Mouse (Mus musculus) heart, embryonic 15.5 days (tissue): ENCODE measurements around the gene Ephb1. TPM values are rescaled to one million over a fixed set of nuclear protein-coding genes. Genes with fewer than 3 reads are reported as not detected.

Source experiments
- ATAC-seq: fragments of 200-750 bp; cut with Nextera tagmentation; replicated peaks from 2 replicates; pipeline ENCODE4 v1.8.0; 2017; ENCODE audit warnings: low read depth, moderate TSS enrichment; ENCODE audit not compliant: insufficient number of reproducible peaks, insufficient read depth, low FRiP score
- H3K27ac ChIP-seq: fragments of 300-500 bp; sonication (generic); 2 replicates; pipeline ENCODE4 v1.5.1; 2015; ENCODE audit warnings: mild to moderate bottlenecking, inconsistent platforms
- H3K27me3 ChIP-seq: fragments of 300-500 bp; sonication (generic); 2 replicates; pipeline ENCODE4 v1.6.1; 2015; ENCODE audit warnings: inconsistent platforms
- H3K36me3 ChIP-seq: fragments of 300-500 bp; sonication (generic); 2 replicates; pipeline ENCODE4 v1.6.1; 2015; ENCODE audit warnings: mild to moderate bottlenecking, inconsistent platforms
- H3K4me1 ChIP-seq: fragments of 300-500 bp; sonication (generic); replicated peaks from 2 replicates; pipeline ENCODE4 v1.6.1; 2015; ENCODE audit warnings: inconsistent platforms
- H3K4me2 ChIP-seq: fragments of 300-500 bp; sonication (generic); 2 replicates; pipeline ENCODE4 v1.6.1; 2015; ENCODE audit warnings: inconsistent platforms, mild to moderate bottlenecking, moderate library complexity
- H3K4me3 ChIP-seq: fragments of 300-500 bp; sonication (generic); 2 replicates; pipeline ENCODE4 v1.5.1; 2015; ENCODE audit warnings: mild to moderate bottlenecking, inconsistent platforms
- H3K9ac ChIP-seq: fragments of 300-500 bp; sonication (generic); 2 replicates; pipeline ENCODE4 v1.6.1; 2015; ENCODE audit warnings: mild to moderate bottlenecking, inconsistent platforms
- H3K9me3 ChIP-seq: fragments of 300-500 bp; sonication (generic); replicated peaks from 2 replicates; pipeline ENCODE4 v1.6.1; 2016; ENCODE audit warnings: inconsistent platforms
- WGBS: fragments of 180-500 bp; shearing (Covaris S2); methylation state at CpG from one replicate; pipeline ENCODE4 v1.1.7; 2015; ENCODE audit warnings: mixed read lengths; 5-methylcytosine and 5-hydroxymethylcytosine counted together
- polyA plus RNA-seq: library from polyadenylated mRNA; unstranded; fragments of >200 nt; fragmentation: Nextera tagmentation; extraction: Ambion mirVana; gene quantifications from 2 replicates; pipeline ENCODE4 v1.2.1, GENCODE M21; 2015

Gene Ephb1
- polyA plus RNA-seq, 1 experiment from 2014 or later: 1.4 TPM

DNA sequence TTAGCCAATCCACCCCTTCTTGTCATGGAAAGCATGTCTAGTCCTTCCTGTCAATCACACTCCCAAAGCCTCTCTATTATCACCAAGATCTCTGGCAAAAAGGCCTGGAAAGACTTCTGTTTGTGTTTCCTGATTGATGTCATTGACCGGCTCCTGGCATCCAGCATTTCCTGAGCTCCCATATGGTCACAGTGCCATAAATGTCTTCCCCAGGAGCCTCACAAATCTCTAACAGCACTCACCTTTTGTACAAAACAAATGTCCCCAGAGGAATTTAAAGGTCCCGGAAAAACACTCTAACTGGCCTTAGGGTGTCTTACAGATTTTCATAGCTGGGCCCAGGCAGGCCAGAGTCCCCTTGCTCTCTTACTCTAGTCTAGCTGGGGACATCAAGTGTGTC is 112.9 kb downstream of the Ephb1 start:
- H3K4me1 ChIP-seq: no peaks in the 10 kb centered on the region
- no peak overlapping the region for H3K27ac ChIP-seq
- H3K9ac ChIP-seq: no peak overlapping the region
- no peaks in the 10 kb centered on the region for H3K36me3 ChIP-seq
- 0 out of 2 replicates have a peak, but pooled peaks cover 7% of the 10 kb centered on the region for H3K27me3 ChIP-seq
- no peaks in the 10 kb centered on the region for H3K9me3 ChIP-seq
- WGBS: 75% methylated on average over 2 of the region's 2 CpGs
- no peak for ATAC-seq
- H3K4me3 ChIP-seq: no peak overlapping the region
- H3K4me2 ChIP-seq: no peak overlapping the region

DNA sequence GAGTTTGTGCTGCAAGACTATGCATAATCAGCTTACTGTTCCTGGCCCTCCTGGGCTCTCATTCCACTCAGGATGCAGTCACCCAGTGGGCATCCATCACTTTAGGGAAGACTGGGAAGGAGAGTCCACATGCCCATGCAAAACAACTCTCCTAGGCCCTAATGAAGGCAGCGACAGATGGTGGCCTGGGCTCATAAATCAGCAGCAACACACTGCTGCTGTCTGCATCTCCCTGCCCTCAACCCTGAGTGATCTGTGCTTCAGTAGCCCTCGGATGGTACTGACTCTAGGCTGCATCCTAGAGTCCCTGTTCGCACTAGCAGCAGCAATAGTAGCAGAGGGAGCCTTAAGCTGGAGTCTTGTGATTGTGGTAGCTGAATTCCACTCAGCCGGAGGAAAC is 114.3 kb downstream of the Ephb1 start:
- Histone ChIP-seq H3K4me3 (no peak overlapping the region), H3K9ac (no peak overlapping the region), H3K36me3 (no peaks in the 10 kb centered on the region), H3K9me3 (no peaks in the 10 kb centered on the region), H3K4me1 (no peaks in the 10 kb centered on the region), H3K27ac (no peak overlapping the region), H3K4me2 (no peak overlapping the region), H3K27me3 (0 out of 2 replicates have a peak, but pooled peaks cover 6% of the 10 kb centered on the region)
- WGBS: 58% methylated on average over 4 of the region's 4 CpGs
- no peak for ATAC-seq

DNA sequence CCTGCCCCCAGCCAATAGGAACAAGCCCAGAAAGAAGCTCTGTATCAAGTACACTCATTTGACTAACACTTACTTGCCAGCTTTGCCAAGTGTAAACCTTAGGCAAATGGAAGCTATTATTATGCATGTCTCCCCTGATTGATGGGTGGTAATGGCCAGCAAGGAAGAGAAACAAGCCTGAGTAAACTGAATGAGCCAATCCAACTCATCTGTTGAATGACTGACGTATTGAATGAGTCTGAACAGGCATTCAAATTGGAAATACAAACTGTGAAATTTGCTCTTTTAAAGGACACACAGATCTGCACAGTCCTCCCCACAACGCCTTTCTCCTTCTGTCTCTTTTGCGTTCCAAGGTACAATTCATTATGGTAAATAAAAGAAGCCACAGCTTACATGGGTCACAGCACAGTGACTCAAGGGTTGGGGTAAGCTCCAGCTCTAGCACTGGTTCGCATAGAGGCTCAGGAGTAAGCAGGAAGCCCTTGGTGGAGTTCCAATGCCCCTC is 119.0 kb downstream of the Ephb1 start:
- no peaks in the 10 kb centered on the region for H3K9me3 ChIP-seq
- no peak for ATAC-seq
- 71% methylated on average over 4 of the region's 4 CpGs for WGBS

DNA sequence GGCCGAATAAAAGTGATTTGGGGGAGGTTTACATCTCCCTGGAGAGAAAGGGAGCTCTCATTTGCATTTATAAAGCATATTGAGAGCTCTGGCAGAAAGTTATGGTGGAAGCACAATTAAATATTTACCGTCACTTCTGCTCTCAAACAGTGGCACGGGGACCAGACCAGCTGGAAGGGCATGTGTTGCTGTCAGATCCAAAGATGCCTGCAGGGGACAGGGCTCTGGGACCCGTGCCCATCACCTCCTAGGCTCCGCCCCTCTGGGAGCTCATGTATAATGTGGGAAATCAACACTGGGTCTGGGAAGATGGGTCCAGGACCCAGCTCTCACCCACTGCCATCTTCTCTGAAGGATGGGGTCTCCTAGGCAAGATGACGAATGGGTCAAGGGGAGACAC is 123.2 kb downstream of the Ephb1 start:
- Histone ChIP-seq H3K27me3 (no peaks in the 10 kb centered on the region), H3K27ac (no peak overlapping the region), H3K9ac (no peak overlapping the region), H3K9me3 (no peaks in the 10 kb centered on the region), H3K4me2 (no peak overlapping the region), H3K36me3 (no peaks in the 10 kb centered on the region), H3K4me1 (no peaks in the 10 kb centered on the region), H3K4me3 (no peak overlapping the region)
- WGBS: 67% methylated on average over 6 of the region's 6 CpGs
- ATAC-seq: no peak

More for the DNA sequence above, 119.0 kb downstream of the Ephb1 start:
- no peak overlapping the region for H3K9ac ChIP-seq
- H3K4me3 ChIP-seq: no peak overlapping the region
- H3K36me3 ChIP-seq: no peaks in the 10 kb centered on the region
- H3K27ac ChIP-seq: no peak overlapping the region
- no peaks in the 10 kb centered on the region for H3K27me3 ChIP-seq
- no peak overlapping the region for H3K4me2 ChIP-seq
- no peaks in the 10 kb centered on the region for H3K4me1 ChIP-seq

DNA sequence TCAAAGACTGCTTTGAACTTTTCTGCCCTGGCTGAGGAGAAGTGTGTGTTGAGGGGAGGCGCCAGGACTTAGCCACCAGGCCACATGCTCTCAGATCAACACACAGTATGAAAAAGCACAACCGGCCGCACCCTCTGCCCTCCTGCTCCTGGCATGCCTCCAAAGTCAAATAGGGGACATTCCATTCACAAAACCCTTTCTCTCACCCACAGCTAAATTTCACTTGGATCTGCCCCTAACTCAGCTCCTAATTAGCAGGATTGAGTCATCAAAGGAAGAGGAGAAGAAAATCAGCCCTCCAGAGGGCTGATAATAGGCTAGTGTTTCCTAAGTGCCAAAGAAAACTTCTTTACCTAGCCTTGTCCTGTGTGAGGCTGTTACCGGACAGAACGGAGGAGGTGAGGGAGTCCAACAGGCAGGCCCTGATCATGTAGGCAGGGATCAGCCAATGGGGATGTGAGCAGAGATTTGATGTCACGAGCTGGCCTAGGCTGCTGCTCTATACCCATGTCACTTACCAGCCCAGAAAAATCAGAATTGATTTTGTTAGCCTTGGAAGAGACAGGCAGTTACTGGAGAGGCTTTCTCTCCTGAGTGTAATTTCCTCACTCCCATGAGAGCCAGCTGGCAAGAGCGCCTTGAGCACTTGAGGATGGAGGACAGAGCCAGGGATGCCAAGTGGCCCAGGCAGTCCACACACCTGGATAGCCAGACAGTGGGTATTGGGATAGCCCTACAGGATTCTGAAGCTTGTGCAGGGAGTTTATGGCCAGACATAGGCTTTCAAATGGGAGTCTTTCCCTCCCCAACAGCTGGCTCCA is 137.5 kb downstream of the Ephb1 start:
- no peak overlapping the region for H3K4me2 ChIP-seq
- H3K4me3 ChIP-seq: no peak overlapping the region
- H3K9ac ChIP-seq: no peak overlapping the region
- no peak overlapping the region for H3K27ac ChIP-seq
- H3K9me3 ChIP-seq: no peaks in the 10 kb centered on the region
- no peaks in the 10 kb centered on the region for H3K27me3 ChIP-seq
- no peak for ATAC-seq
- 40% methylated on average over 7 of the region's 7 CpGs for WGBS
- H3K36me3 ChIP-seq: no peaks in the 10 kb centered on the region
- H3K4me1 ChIP-seq: no peaks in the 10 kb centered on the region; the same call in 1 of the 2 replicates

DNA sequence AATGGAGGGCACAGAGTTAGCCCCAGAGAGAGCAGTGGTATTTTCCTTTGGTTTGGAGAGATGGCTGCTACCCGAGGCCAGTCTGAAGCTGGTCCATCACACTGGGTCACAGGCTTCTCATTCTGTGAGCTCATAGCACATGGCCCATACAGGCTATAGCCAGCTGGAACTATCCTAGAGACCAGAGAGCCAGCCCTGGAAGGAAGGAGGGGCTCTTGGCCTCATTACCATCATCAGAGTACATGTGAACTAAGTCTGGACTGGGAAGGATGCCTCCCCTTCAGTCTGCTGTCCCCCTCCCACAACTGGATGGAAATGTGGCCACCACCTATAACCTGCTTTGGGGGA is 142.5 kb downstream of the Ephb1 start:
- H3K4me2 ChIP-seq: no peak overlapping the region
- H3K9ac ChIP-seq: no peak overlapping the region
- H3K9me3 ChIP-seq: no peaks in the 10 kb centered on the region
- no peak overlapping the region for H3K4me3 ChIP-seq
- no peak overlapping the region for H3K27ac ChIP-seq
- WGBS: 36% methylated on average over 1 of the region's 1 CpGs
- no peaks in the 10 kb centered on the region for H3K36me3 ChIP-seq
- ATAC-seq: no peak
- H3K4me1 ChIP-seq: no peaks in the 10 kb centered on the region; the same call in 1 of the 2 replicates
- no peaks in the 10 kb centered on the region for H3K27me3 ChIP-seq

DNA sequence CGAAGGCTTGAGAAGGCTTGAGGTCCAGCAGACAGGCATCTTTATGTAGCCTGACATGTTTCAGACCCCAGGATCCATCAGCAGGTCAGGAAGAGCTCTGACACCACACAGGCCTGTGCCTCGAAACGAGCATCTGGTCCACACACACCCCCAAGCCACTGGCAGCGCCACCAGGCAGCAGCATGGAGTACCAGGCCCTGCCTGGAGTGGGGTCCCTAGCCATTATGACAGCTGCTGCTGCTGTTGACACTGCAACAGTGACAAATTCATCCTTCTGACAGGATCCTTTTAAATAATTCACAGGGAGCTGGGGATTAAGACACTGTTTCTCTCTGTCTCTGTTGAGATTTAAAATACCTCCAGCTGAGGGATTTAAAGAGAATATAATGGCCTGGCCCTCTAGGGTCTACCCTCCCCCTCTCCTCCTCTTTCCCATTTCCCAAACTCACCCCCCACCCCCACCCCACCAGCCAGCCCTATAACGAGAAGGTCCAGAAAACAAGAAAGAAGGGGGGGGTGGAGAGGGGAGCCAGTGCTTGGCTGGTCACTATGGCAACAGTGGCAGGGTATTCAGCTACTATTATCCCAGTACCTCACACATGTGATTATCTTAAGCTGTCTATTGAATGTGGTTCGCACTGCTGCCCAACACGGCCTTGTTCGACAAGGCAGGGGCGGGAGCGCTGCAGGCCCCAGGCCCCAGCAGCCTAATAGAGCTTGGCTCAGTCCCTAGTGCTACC is 143.0 kb downstream of the Ephb1 start:
- H3K4me3 ChIP-seq: no peak overlapping the region
- H3K9me3 ChIP-seq: no peaks in the 10 kb centered on the region
- WGBS: 42% methylated on average over 10 of the region's 10 CpGs
- H3K27me3 ChIP-seq: no peaks in the 10 kb centered on the region
- no peak overlapping the region for H3K9ac ChIP-seq
- no peak overlapping the region for H3K27ac ChIP-seq
- no peaks in the 10 kb centered on the region for H3K36me3 ChIP-seq
- H3K4me2 ChIP-seq: no peak overlapping the region
- no peaks in the 10 kb centered on the region for H3K4me1 ChIP-seq
- ATAC-seq: 0 out of 2 replicates have a peak, but pooled peaks have one; percentile 35

DNA sequence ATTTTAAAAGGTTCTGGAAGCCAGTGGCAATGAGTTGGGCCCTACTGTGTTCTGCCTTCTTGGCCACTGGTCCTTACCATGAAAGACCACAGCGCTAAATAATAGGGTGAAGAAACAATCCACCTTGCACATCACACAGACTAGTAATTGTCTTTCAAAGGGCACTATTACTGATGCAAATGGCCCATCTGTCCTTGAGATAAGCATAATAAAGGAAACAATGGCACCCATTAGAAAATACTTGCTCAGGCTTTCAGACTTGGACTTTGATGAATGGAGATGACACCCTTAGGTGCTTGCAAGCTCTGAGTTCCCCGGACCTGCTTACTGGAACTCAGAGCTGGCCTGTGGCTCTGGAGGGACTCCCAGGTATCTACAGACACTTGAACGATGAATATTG is 149.0 kb downstream of the Ephb1 start:
- Histone ChIP-seq H3K27me3 (no peaks in the 10 kb centered on the region), H3K9ac (no peak overlapping the region), H3K9me3 (no peaks in the 10 kb centered on the region), H3K27ac (no peak overlapping the region), H3K36me3 (no peaks in the 10 kb centered on the region), H3K4me1 (no peaks in the 10 kb centered on the region), H3K4me3 (no peak overlapping the region), H3K4me2 (no peak overlapping the region)
- no peak for ATAC-seq
- 72% methylated on average over 3 of the region's 3 CpGs for WGBS

DNA sequence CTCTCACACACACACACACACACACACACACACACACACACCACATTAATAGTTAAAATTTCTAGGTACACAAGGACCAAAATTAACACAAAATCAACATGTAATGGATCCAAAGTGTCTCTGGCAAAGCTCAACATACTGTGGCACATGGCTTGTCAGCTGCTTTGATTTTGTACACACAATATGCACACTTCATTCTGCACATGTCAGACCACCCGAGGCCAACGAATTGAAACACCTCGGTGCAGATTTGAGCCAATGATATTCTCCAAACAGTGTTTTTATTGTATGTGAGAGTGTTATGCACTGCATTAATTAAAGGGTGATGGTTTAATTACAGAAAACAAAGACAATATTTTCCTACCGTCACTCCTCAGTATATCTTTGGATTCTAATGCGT is 152.6 kb downstream of the Ephb1 start:
- Histone ChIP-seq H3K9me3 (no peaks in the 10 kb centered on the region), H3K27me3 (no peaks in the 10 kb centered on the region), H3K4me3 (no peak overlapping the region), H3K36me3 (no peaks in the 10 kb centered on the region), H3K9ac (no peak overlapping the region), H3K4me1 (no peaks in the 10 kb centered on the region), H3K4me2 (no peak overlapping the region), H3K27ac (no peak overlapping the region)
- WGBS: 78% methylated on average over 5 of the region's 5 CpGs
- ATAC-seq: no peak

DNA sequence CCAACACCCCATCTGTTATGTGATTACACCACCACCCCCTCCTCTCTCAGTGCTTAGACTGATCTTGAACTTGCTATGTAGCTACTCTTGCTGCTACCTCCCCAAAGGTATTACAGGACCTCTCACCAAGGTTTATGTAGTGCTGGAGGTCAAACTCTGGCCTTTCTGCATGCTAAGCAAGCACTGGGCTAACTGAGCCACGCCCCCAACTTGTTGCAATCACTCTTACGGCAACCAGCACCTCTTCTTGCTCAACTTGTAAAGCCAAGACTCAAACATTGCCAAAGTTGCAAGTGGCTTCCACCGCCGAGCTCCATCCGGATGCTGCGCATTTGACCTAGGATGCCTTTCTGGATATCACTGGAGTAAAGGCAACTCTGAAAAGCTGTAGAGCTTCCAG is 157.6 kb downstream of the Ephb1 start:
- Histone ChIP-seq H3K27me3 (no peaks in the 10 kb centered on the region), H3K4me3 (no peak overlapping the region), H3K36me3 (no peaks in the 10 kb centered on the region), H3K4me1 (no peaks in the 10 kb centered on the region), H3K27ac (no peak overlapping the region), H3K9me3 (no peaks in the 10 kb centered on the region), H3K4me2 (no peak overlapping the region), H3K9ac (no peak overlapping the region)
- 81% methylated on average over 6 of the region's 6 CpGs for WGBS
- ATAC-seq: no peak

DNA sequence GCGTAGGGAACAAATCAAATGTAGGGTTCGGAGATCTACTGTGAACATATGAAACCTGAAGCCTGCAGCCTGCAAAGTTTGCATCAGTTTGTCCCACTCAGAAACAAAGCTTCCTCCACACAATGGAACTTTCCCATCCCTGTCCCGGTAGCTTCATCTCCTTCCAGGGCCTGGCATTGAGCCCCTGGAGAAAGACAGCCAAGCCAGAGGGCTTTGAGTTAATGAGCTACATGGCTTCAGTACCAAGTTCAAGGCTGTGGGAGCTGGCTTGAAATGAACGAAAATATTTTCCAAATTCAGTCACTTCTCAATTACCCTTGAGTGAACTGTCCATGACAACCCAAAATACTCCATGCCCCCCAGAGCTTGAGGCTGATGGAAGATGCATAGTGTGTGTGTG is 160.4 kb downstream of the Ephb1 start:
- H3K27ac ChIP-seq: no peak overlapping the region
- H3K36me3 ChIP-seq: no peaks in the 10 kb centered on the region
- H3K9ac ChIP-seq: no peak overlapping the region
- H3K27me3 ChIP-seq: peaks cover 3% of the 10 kb centered on the region; the same call in 1 of the 2 replicates
- H3K4me3 ChIP-seq: no peak overlapping the region
- no peak for ATAC-seq
- H3K9me3 ChIP-seq: no peaks in the 10 kb centered on the region
- H3K4me2 ChIP-seq: no peak overlapping the region
- H3K4me1 ChIP-seq: no peaks in the 10 kb centered on the region
- WGBS: 86% methylated on average over 4 of the region's 4 CpGs
